Mouse (Mus musculus): ENCODE data around the gene Cyp27a1.

DNA sequence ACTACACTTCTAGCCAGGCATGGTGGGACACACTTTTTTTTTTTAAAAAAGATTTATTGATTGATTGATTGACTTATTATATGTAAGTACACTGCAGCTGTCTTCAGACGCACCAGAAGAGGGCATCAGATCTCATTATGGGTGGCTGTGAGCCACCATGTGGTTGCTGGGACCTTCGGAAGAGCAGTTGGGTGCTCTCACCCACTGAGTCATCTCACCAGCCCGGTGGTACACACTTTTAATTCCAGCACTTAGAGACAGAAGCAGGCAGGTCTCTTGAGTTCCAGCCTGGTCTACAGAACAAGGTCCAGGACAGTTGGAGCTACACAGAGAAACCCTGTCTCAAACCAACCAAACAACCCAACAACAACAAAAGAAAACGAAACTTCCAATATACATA, 1.3 kb upstream of the Cyp27a1 start:
- TF ChIP-seq GATA1 (IDR thresholded peaks at IDR 0.05; ENCODE audit: low read length) (no peak), TAL1 (IDR thresholded peaks at IDR 0.05; ENCODE audit: low read length) (no peak)
